Mouse (Mus musculus): ENCODE data around the gene Gm42791. TPM values are rescaled to one million over a fixed set of nuclear protein-coding genes. Genes with fewer than 3 reads are reported as not detected.

Gene Gm42791
- not detected in 2 replicates for polyA plus RNA-seq (2012; rRNA removed)

GRCm38 (mm10) chr5:148994706-148995414 is at the start of gene Gm42791:
Gene Gm42791, minus strand, starts transcription at chr5:148995147.

GRCm38 (mm10) chr5:148929116-148929449 is 65.9 kb downstream of the Gm42791 start, which contains the start of gene Katnal1:
Gene Katnal1, minus strand, starts transcription at chr5:148929320.

Other genes starting within 250 kb of the Gm42791 start
- 1.6 and 2.9 TPM in 2 replicates for gene Katnal1, start 65.8 kb downstream of the Gm42791 start, polyA plus RNA-seq (2012; rRNA removed)
- 4.7 and 6.2 TPM in 2 replicates for gene Uspl1, start 189.2 kb upstream of the Gm42791 start, polyA plus RNA-seq (2012; rRNA removed)
- 20.4 and 36.1 TPM in 2 replicates for gene Hmgb1, start 189.3 kb upstream of the Gm42791 start, polyA plus RNA-seq (2012; rRNA removed)